Mouse (Mus musculus) G1E-ER4 (cell line): Measurements from ENCODE around the gene Scamp1. TPM values are rescaled to one million over a fixed set of nuclear protein-coding genes. Genes with fewer than 3 reads are reported as not detected.

Experiments used
- GATA1 ChIP-seq: IDR thresholded peaks from one replicate; pipeline ENCODE4 v1.8.0; 2012; ENCODE audit warnings: low read length, inconsistent platforms
- polyA plus RNA-seq: library from polyadenylated mRNA; stranded (reverse); fragments of >175 nt; gene quantifications from 2 replicates; pipeline ENCODE4 v1.2.3, GENCODE M21; 2012

The Scamp1 gene
- polyA plus RNA-seq, 1 experiment, result not detected

DNA sequence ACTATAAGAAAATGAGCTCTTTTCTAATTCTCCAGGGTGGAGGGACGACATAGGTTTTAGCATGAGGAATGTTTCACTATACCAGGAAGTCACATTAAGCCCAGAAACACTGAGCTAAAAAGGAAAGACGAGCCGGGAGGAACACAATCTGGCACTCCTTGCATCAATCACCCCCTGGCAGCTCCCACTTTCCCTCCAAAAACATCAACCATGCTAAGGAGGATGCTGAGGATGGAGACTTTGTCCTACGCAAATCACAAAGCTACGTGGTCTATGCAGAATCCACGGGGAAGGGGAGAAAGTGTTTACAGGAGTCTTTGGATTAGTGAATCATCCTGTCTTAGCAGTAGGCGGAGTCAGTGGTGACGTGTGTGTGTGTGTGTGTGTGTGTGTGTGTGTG lies 85.8 kb downstream of the Scamp1 start:
- TF ChIP-seq GATA1, result no peak

DNA sequence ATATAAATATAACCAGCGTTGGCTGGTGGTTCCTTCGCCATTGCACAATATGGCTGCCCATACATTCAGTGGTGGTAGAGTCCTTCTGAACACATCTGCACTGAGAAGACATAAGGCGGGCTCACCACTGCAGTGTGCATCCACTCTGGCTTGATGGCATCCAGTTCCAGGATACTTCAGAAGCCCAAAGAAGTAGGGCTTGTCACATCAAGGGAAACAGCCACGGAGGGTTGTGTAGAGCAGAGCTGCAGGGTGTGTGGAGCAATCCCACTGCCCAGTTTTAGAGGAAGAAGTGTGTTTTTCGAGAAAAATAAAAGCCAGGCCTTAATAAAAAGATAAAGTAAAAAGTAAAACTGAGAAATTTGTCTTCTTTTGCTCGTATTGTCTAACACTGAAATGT lies 87.0 kb downstream of the Scamp1 start:
- no peak for TF ChIP-seq GATA1

DNA sequence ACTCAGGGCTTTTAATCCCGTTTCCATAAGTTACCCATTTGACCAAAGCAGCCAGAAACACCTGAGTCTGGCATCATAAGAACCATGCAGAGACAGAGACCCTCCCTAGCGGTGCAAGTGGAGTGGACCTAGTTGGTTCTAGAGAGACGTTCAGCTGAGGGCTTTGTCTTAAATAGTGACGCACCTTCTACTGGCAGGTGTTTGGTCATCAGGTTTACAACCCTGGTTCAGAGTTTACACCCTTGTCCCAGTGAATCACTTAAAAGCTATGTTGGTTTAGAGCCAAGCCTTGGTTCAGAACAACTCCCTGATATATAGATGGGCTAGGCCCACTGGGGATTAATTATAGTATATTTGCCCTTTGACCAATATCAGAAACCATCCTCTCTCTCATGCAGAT lies 92.4 kb downstream of the Scamp1 start:
- no peak for TF ChIP-seq GATA1

DNA sequence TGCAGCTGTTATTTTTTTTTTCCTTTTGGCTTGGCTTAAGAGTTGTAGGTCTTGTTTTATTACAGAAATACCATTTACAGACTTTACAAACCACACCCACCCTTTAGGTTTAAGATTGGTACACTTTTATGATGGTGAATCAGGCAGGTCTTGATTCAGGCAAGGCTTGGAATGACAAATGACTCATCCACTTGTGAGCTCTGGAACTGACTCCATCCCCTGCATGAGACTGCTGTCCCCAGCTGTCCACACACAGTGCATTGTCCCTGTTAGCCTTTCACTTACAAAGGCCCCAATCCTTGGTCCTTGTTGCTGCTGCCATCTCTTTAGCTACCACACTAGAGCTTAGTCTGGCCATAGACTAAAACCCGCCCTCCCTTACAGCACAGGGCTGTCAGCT lies 95.3 kb downstream of the Scamp1 start:
- TF ChIP-seq GATA1, result no peak

DNA sequence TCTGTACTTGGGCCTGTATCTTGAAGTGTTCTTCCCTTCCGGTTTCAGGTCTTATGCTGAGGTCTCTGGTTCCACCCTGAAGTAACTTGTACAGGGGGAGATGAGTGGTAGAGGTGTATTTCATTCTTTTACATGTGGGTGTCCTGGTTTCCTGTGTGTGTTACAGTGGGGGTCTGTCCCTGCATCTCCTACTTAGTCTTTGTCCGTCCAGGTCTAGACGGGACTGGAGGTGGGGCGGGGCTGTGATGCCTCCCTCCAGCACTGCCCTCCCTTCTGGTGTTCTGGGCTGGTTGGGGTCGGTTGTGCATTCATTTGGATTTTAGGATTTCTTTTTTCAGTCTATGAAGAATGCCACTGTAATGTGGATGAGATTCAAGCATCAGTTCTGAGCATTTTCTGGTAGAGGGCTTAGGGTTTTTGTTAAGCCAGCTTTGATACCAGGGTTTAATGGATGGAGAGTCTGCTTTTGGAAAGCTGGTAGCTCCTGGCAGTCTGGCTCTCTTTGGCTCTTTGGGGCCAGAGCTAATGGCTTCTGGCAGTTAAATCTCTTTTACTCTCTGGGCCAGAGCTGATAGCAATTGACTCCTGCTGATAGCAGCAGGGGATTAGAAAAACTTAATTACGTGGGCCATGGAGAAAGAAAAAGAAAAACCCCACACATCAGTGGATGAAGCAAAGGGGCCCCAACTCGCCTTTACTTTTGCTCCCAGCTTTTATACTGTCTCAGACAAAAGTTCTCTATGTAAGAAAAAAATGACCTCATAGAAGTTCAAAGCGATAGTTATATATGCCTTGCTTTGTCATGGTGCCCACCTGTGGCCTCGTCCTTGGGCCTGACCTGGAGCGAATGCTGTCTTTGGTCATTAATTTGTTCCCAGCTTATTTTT lies 97.2 kb downstream of the Scamp1 start:
- no peak for TF ChIP-seq GATA1

DNA sequence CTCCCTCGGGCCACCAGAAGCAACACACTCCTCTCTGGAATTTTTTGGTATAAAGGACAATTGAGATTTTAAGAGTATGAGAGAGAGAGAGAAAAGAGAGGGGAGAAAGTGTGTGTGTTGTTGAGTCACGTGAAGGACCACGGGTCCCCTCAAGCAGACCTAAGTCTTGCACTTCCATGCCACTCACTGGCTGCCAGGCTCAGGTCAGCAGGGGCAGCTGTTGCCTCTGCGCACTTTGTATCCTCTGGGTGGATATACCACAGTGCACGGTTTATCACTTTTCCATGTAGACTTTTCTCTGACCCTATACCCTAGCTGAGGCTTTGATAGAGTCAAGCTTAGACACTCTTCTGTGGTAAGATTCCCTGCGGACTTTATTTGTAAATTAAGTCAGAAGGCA lies 100.0 kb downstream of the Scamp1 start:
- TF ChIP-seq GATA1, result no peak

DNA sequence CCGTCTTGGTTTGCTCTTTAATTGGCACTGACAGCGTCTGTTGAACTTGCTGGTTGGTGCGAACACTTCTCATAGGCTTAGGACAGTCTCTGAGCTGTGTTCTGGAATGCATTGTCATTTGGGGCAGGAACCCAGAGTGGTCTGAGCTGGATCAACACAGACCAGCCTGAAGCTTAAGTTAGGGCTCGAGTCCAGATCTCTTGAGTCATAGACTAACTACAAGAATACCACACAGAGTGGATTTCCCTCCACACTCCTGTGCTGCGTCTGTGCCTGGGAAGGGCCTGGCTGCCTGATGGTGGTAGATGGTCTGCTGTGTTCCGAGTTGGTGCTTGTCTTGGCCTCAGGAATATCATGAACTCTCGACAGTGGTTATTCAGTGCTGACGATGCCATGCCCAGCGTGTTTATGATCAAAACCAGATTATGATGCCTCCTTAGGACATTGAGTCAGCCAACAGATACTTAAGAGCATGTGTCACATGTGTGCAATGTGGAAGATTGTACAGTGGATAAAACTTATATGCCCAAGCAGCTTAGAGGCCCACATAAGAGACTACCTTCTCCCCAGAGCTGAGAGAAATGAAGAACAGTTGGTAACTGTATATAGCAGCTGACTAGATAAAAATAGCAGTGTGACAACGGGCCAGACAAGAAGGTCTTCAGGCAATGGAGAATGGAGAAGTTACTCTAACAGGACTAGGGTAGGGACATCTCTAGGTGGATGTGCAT lies 100.8 kb downstream of the Scamp1 start:
- TF ChIP-seq GATA1, result no peak

DNA sequence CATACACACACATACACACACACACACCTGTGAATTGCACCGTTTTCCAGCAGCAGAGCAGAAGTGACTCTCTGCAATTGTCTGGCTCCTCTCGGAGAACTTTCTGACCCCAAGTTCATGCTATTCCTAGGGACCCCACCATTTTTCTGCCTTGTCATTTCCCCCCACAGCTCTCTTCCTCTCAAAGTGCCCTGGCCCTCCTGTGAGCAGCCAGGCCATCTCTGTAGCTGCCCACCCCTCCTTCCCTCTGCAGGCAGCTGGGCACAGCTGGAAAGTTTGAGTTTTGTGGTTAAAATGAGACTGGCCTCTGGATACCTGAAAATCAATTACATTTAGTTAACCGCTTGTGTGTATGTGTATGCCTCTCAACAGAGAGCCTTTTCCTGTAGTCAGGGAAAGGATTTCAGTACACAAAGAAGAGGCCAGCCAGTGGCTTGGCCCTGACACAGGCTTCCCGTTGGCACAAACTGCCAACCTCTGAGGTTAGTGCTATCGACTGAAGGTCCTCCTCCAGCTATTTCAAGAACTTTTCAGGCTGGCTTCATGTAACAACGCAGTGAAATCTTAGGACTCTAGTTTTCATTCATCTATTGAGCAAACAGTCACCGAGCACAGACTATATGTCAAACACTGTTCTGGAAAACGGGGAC lies 102.2 kb downstream of the Scamp1 start:
- no peak for TF ChIP-seq GATA1

DNA sequence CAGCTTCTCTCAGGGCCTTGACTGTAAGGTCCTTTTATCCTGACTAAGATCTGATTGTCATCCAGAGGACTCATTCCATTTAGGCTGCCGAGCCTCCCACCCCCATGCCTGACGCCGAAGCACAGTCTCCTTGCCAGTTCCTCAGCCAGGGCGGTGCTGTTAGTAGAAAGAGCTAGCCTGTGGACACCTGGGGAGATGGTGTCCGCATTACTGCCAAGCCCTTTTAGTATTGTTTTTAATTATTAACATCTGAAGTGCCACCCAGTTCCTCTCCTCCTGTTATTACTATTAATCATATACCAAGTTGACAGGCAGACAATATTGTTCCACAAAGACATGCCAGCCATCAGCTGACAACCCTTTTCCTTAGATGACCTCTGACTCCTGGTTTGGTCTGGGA lies 103.6 kb downstream of the Scamp1 start:
- no peak for TF ChIP-seq GATA1

DNA sequence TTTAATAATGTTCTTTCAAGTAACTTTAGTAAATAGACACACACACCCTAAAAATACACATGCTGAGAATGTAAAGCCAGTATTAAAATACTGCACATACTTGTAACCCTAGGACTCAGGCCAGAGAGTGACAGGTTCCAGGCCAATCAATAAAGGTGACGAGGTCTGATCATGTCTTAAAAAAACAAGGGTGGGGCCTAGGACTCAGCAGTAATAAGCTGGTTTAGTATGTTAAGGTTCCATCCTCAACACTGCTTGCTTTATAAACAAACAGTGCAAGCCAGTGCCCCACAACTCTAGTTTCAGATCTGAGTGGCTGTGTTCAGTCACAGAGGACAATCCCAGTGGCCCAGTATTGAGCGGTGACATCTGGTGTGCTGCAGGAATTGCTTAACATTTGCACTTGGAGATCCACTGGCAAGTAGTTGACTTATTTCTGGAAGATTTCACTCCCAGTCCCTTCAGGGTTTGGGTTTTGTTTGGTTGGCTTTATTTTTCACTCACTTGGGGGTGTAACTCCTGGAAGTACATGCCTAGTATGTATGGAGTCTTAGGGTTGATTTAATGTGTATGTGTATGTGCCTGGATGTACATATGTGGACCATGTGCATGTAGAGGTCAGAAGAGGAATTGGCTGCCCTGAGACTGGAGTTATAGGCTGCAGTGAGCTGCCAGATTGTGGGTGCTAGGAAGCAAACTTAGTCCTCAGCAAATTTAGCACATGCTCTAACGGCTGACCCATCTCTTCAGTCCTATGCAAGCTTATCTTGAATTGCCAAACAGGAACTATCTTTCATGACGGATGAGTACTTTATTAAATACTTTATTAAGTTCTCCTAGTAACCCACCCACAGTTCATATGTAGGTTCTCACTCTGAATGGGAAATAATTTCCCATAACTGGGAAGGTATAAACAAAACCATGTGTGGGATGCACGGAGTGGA lies 104.9 kb downstream of the Scamp1 start:
- no peak for TF ChIP-seq GATA1

DNA sequence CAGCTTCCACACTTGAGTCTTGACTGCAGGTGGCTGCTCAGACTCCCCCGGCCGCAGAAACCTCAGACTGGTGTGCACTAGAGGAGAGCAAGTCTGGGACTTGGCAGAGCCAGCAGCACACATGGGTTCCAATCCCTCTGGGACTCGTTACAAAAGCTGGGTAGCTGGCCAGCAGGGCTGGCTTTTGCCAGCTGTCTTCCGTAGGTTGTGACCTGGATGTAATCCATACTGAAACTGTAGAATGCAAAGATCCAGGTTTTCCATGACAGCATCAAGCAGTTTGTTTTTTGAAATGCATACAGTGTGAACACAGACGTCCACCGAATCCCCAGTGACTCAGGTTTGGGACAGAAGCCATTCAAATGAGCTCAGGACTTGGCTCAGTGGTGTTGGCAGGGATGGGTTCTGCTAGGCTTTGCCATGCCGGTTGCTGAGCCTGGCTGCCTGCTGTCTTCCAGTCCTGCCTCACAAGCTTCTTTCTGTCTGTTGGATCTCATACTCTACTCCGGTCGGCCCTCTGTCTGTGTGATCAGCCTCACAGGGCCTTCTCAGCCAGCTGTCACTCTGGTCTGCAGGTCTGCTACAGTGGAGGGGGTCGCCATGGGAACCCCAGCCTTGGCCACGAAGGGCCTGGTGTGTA lies 107.1 kb downstream of the Scamp1 start:
- no peak for TF ChIP-seq GATA1

DNA sequence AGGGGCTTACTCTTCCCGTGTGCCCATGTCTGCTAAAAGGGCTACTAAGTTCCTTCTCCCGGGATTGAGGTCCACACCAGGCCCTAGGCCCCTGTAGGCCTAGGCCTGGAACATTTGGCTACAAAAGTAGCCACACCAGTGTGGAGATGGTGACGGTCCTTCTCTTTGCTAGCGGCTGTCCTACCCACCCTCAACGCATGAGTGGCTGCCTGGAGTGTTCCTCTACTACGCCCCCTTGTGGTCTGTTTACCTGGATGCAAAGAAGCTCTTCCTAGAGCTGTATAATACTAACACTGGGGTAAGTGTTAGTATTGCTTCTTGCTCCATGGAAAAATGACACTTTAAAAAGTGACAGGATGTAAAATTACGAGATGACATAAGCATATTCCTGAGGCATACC lies 108.5 kb downstream of the Scamp1 start:
- no peak for TF ChIP-seq GATA1

DNA sequence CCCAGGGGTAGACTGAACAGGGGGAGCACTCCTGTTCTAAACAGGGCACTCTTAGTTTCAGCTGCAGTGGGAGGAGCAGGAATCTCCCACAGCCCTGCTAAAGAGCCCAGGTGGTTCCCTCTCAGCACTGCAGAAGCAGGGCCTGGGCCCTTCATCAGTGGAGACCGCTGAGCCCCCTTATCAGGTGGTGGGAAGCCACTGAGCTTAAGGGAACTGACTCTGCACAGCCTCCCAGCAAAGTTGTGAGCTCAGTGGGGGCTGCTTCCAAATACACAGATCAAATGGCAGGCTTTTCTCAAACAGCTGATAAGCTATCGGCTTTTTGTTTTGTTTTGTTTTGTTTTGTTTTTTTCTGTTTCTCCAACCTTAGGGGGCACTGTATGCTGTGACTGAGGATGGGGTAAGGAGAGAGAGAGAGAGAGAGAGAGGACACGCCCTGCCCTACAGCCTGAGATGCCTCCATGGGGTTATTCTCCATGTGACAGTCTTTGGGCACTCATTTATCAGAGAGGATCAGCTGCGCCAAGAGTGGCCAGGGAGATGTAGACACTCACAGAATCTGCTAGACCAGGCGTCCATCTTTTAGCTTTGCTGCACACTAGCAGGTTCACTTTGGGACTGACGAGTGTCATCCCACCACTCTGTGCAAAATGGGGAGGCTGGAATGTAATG lies 110.1 kb downstream of the Scamp1 start:
- no peak for TF ChIP-seq GATA1
